Mouse (Mus musculus) embryonic facial prominence, embryonic 14.5 days (tissue): Measurements from ENCODE around the gene Tmem87a. TPM values are rescaled to one million over a fixed set of nuclear protein-coding genes. Genes with fewer than 3 reads are reported as not detected.

Experiments used
- polyA plus RNA-seq: library from polyadenylated mRNA; unstranded; fragments of >200 nt; fragmentation: Nextera tagmentation; extraction: Ambion mirVana; gene quantifications from 2 replicates; pipeline ENCODE4 v1.2.1, GENCODE M21; 2014

Tmem87a gene
- polyA plus RNA-seq, 1 experiment from 2014 or later, result 9.7 TPM

Other genes with a start within 250 kb of the Tmem87a start
- gene Ehd4, start 249.5 kb downstream of the Tmem87a start, polyA plus RNA-seq, result 56.4 and 60.8 TPM in 2 replicates
- 0.71 and 0.77 TPM in 2 replicates for gene Pla2g4e, start 158.8 kb downstream of the Tmem87a start, polyA plus RNA-seq
- gene Pla2g4d, start 114.9 kb downstream of the Tmem87a start, polyA plus RNA-seq, result 0.07 and 0.15 TPM in 2 replicates
- 1.7 and 2.5 TPM in 2 replicates for gene Pla2g4f, start 89.9 kb downstream of the Tmem87a start, polyA plus RNA-seq
- gene Vps39, start 51.0 kb downstream of the Tmem87a start, polyA plus RNA-seq, result 22.3 and 27.0 TPM in 2 replicates
- 8.7 and 9.4 TPM in 2 replicates for gene Ganc, start 217 bp downstream of the Tmem87a start, polyA plus RNA-seq
- 4.5 and 6.7 TPM in 2 replicates for gene Capn3, start 51.9 kb upstream of the Tmem87a start, polyA plus RNA-seq
- gene Zfp106, start 159.7 kb upstream of the Tmem87a start, polyA plus RNA-seq, result 65.4 and 70.5 TPM in 2 replicates
- gene Snap23, start 163.6 kb upstream of the Tmem87a start, polyA plus RNA-seq, result 47.8 and 51.2 TPM in 2 replicates
- gene Haus2, start 205.3 kb upstream of the Tmem87a start, polyA plus RNA-seq, result 17.7 and 22.7 TPM in 2 replicates
- 16.7 and 19.9 TPM in 2 replicates for gene Lrrc57, start 205.4 kb upstream of the Tmem87a start, polyA plus RNA-seq
- gene Stard9, start 225.0 kb upstream of the Tmem87a start, polyA plus RNA-seq, result 8.6 and 9.2 TPM in 2 replicates